Mouse (Mus musculus) cerebellum, adult (tissue): ENCODE measurements around the gene Clec1b.
A peak's percentile ranks its signal among the peaks of the same experiment; 100 is the strongest.

ENCODE experiments used
- ATAC-seq: cut with Nextera tagmentation; 2 replicates; pipeline ENCODE4 v1.9.2; 2017; ENCODE audit warnings: mild to moderate bottlenecking, moderate library complexity, mixed read lengths; ENCODE audit not compliant: insufficient number of reproducible peaks, low FRiP score, low TSS enrichment

Clec1b gene

GRCm38 (mm10) chr6:129396997-129397396, at the start of gene Clec1b:
Gene Clec1b (plus strand): TSS chr6:129397297.
- ATAC-seq: no peak

- no peak for ATAC-seq
Observed at GRCm38 (mm10) chr6:129349524-129350352, 47.4 kb upstream of the Clec1b start.

- no peak for ATAC-seq
Observed at GRCm38 (mm10) chr6:129351091-129351490, 46.0 kb upstream of the Clec1b start.

GRCm38 (mm10) chr6:129355774-129356173, 41.3 kb upstream of the Clec1b start:
- no peak for ATAC-seq

- ATAC-seq: no peak
Observed at GRCm38 (mm10) chr6:129356430-129356829, 40.7 kb upstream of the Clec1b start.

- ATAC-seq: no peak
Observed at GRCm38 (mm10) chr6:129359515-129359914, 37.6 kb upstream of the Clec1b start.

GRCm38 (mm10) chr6:129363942-129364341, 33.2 kb upstream of the Clec1b start:
- ATAC-seq: no peak

GRCm38 (mm10) chr6:129365959-129366359, 31.1 kb upstream of the Clec1b start:
- peak; percentile 76 for ATAC-seq

GRCm38 (mm10) chr6:129369374-129370132, 27.5 kb upstream of the Clec1b start:
- no peak for ATAC-seq

- no peak for ATAC-seq
Observed at GRCm38 (mm10) chr6:129374937-129375471, 22.1 kb upstream of the Clec1b start.

GRCm38 (mm10) chr6:129380454-129380853, 16.6 kb upstream of the Clec1b start:
- ATAC-seq: no peak

- no peak for ATAC-seq
Observed at GRCm38 (mm10) chr6:129381736-129382135, 15.4 kb upstream of the Clec1b start.

GRCm38 (mm10) chr6:129383466-129383865, 13.6 kb upstream of the Clec1b start:
- no peak for ATAC-seq

GRCm38 (mm10) chr6:129385000-129385399, 12.1 kb upstream of the Clec1b start:
- no peak for ATAC-seq

GRCm38 (mm10) chr6:129385774-129386173, 11.3 kb upstream of the Clec1b start, which contains the start of gene Clec12b:
Gene Clec12b (minus strand): TSS chr6:129385874.
- no peak for ATAC-seq

GRCm38 (mm10) chr6:129393087-129393720, 3.9 kb upstream of the Clec1b start:
- ATAC-seq: no peak

GRCm38 (mm10) chr6:129393732-129394131, 3.4 kb upstream of the Clec1b start:
- ATAC-seq: no peak

GRCm38 (mm10) chr6:129399945-129400344, 2.8 kb downstream of the Clec1b start:
- no peak for ATAC-seq

GRCm38 (mm10) chr6:129402404-129402803, 5.3 kb downstream of the Clec1b start:
- ATAC-seq: no peak

- ATAC-seq: no peak
Observed at GRCm38 (mm10) chr6:129403391-129403790, 6.3 kb downstream of the Clec1b start.

- ATAC-seq: no peak
Observed at GRCm38 (mm10) chr6:129405999-129406398, 8.9 kb downstream of the Clec1b start.
